Mouse (Mus musculus): ENCODE measurements around the gene Mzt1. TPM values are rescaled to one million over a fixed set of nuclear protein-coding genes. Genes with fewer than 3 reads are reported as not detected.

Gene Mzt1
- 42.1 and 45.5 TPM in 2 replicates for polyA plus RNA-seq (2014; fragmentation: Nextera tagmentation; extraction: Ambion mirVana)

DNA sequence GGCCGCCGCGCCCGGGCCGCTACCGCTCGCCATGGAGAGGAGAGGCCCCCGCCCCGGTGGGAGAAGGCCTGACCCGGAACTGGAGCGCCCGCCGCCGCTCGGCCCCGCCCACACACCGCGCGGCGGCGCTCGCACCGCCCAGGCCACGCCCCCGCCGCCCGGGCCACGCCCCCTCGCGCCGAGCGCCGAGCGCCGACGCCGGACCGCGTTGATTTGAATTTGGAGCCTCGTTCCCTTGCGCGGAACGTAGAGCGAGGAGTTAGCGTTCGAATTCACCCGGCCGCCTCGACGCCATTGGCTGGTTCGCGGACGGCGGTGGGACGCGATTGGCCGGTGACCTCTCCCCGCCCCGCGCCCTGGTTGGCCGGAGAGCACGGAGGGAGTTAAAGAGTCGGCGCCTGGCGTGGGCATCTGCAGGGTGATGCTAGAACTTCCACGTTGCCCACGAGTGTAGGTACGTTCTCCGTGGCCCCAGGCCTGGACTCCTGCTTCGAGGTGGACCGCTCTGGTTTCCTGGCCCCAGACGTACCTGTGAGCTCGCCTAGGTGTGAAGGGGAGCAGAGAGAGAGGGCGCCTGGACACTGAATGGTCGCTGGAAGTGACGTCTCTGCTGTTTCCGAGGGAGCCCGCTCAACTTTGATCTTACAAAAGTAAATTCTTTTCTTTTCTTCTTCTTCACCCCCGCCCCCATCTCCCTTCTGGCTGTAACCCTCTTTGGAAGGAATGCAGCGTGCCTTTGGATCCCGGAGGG is at the start of gene Mzt1, which contains the start of gene Bora:
Gene Mzt1, minus strand, starts transcription at position 104 of the 751 bp plus-strand sequence.
Gene Bora, plus strand, starts transcription at position 192 of the 751 bp plus-strand sequence.
- peak within 1 kb of the TSS; percentile 91 for H3K27ac ChIP-seq (replicated peaks; ENCODE audit: low read depth, low read length)
- H3K27me3 ChIP-seq (replicated peaks; ENCODE audit: control insufficient read depth, insufficient read depth, low read length), result no peaks in the 10 kb centered on the region
- H3K36me3 ChIP-seq (ENCODE audit: control insufficient read depth, insufficient read depth, low read length), result peaks cover 8% of the 10 kb centered on the region; the same call in 1 of the 2 replicates
- DNase-seq (ENCODE audit: low spot score) (peak; percentile 97), ATAC-seq (ENCODE audit: low read depth) (peak; percentile 96)
- no peaks in the 10 kb centered on the region for H3K9me3 ChIP-seq (ENCODE audit: control insufficient read depth, low read length)
- H3K4me3 ChIP-seq (ENCODE audit: low read depth, low read length), result peak within 1 kb of the TSS; percentile 99
- peaks cover 15% of the 10 kb centered on the region; the same call in 1 of the 2 replicates for H3K4me1 ChIP-seq (ENCODE audit: control insufficient read depth, insufficient read depth, low read length)
- H3K9ac ChIP-seq (ENCODE audit: low read depth, low read length), result peak within 1 kb of the TSS; percentile 96
- WGBS, result under 1% methylated on average over 45 of the region's 81 CpGs
- peak within 1 kb of the TSS; percentile 70 for H3K4me2 ChIP-seq (ENCODE audit: low read depth, low read length)

DNA sequence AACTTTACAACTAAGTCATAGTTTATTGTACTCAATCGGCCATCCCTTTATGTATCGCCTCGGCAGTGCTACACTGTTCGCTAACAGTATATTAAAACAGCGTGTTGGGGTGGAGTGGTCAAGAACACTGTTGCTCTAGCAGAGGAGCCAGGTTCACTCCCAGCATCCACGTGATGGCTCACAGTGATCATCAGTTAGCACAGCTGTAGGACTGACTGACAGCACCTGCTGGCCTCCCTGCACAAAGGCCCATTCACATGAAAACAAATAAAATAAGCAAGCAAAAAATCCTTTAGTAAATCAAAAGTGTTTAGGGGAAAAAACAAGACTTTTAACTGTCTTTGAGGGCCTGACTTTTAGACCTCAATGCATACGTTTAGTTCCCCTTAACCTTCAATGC is 43.0 kb upstream of the Mzt1 start:
- H3K9ac ChIP-seq (ENCODE audit: low read depth, low read length), result no peak overlapping the region
- ATAC-seq (ENCODE audit: low read depth) (no peak), DNase-seq (ENCODE audit: low spot score) (no peak)
- H3K4me3 ChIP-seq (ENCODE audit: low read depth, low read length), result no peak overlapping the region
- WGBS, result 95% methylated on average over 7 of the region's 7 CpGs
- H3K9me3 ChIP-seq (ENCODE audit: control insufficient read depth, low read length), result no peaks in the 10 kb centered on the region
- H3K4me2 ChIP-seq (ENCODE audit: low read depth, low read length), result no peak overlapping the region
- peaks cover 81% of the 10 kb centered on the region for H3K36me3 ChIP-seq (ENCODE audit: control insufficient read depth, insufficient read depth, low read length)
- no peaks in the 10 kb centered on the region for H3K27me3 ChIP-seq (replicated peaks; ENCODE audit: control insufficient read depth, insufficient read depth, low read length)
- no peaks in the 10 kb centered on the region for H3K4me1 ChIP-seq (ENCODE audit: control insufficient read depth, insufficient read depth, low read length)
- H3K27ac ChIP-seq (replicated peaks; ENCODE audit: low read depth, low read length), result no peak overlapping the region

DNA sequence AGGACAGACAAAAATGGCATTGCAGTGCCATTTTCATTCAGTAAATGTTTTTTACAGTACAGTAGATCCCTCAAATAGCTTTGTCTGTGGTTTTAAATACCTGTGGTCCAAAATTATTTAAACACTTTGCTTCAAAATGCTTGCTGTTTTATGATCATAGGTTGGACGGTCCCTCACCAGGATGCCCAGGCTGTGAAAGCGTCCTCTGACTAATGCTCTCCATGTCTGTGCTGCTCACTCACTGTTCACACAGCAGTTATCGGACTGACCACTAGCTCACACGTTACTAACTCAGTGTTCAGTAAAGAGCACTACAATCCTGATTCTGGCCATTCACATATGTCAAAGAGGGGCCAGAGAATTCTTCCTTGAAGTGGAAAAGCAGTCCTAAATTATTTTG is 25.2 kb upstream of the Mzt1 start:
- Histone ChIP-seq H3K4me3 (ENCODE audit: low read depth, low read length) (no peak overlapping the region), H3K27ac (replicated peaks; ENCODE audit: low read depth, low read length) (no peak overlapping the region), H3K36me3 (ENCODE audit: control insufficient read depth, insufficient read depth, low read length) (peaks cover 67% of the 10 kb centered on the region), H3K4me1 (ENCODE audit: control insufficient read depth, insufficient read depth, low read length) (no peaks in the 10 kb centered on the region), H3K9me3 (ENCODE audit: control insufficient read depth, low read length) (no peaks in the 10 kb centered on the region), H3K4me2 (ENCODE audit: low read depth, low read length) (no peak overlapping the region), H3K27me3 (replicated peaks; ENCODE audit: control insufficient read depth, insufficient read depth, low read length) (no peaks in the 10 kb centered on the region), H3K9ac (ENCODE audit: low read depth, low read length) (no peak overlapping the region)
- 92% methylated on average over 4 of the region's 4 CpGs for WGBS
- no peak for DNase-seq (ENCODE audit: low spot score)
- no peak for ATAC-seq (ENCODE audit: low read depth)

DNA sequence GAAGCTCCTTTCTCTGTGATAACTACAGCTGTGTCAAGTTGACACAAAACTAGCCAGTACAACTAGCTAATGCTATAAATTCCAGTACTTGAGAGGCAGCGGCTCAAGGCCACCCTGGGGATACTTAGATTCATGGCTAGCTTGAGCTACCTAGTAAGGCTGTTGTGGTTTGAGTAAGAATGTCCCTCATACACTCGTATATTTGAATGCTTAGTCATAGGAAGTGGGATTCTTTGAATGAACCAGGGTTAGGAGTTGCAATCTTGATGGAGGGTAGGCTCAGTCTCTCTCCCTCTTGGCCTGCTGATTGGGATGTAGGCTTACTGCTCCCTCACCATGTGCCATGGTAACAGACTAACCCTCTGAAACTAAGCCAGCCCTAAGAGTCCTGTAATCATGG is 17.2 kb upstream of the Mzt1 start:
- no peak for ATAC-seq (ENCODE audit: low read depth)
- WGBS, result 96% methylated on average over 2 of the region's 2 CpGs
- H3K36me3 ChIP-seq (ENCODE audit: control insufficient read depth, insufficient read depth, low read length), result peaks cover 63% of the 10 kb centered on the region

DNA sequence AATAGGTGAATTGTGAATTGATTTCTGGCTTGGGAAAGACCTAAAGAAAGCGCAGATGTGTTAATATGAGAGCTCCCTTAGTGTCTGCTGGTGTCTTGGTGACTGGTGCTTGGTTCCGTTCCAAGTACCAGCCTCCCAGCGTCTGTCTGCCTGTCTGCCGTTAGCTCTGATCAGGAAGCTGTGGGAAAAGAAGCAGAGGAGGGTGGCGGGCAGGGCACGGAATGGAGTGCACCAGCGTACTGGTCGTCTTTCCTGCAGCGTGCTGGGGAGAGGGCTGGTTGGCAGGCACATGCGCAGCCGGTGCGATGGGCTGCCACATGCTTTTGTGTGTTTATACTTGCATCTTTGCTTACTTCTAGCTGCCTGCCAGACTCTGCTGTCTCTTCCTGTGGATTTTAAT is 14.7 kb upstream of the Mzt1 start:
- Histone ChIP-seq H3K4me3 (ENCODE audit: low read depth, low read length) (no peak overlapping the region), H3K4me2 (ENCODE audit: low read depth, low read length) (no peak overlapping the region), H3K27me3 (replicated peaks; ENCODE audit: control insufficient read depth, insufficient read depth, low read length) (no peaks in the 10 kb centered on the region), H3K36me3 (ENCODE audit: control insufficient read depth, insufficient read depth, low read length) (peaks cover 54% of the 10 kb centered on the region), H3K27ac (replicated peaks; ENCODE audit: low read depth, low read length) (no peak overlapping the region), H3K9me3 (ENCODE audit: control insufficient read depth, low read length) (no peaks in the 10 kb centered on the region), H3K4me1 (ENCODE audit: control insufficient read depth, insufficient read depth, low read length) (no peaks in the 10 kb centered on the region), H3K9ac (ENCODE audit: low read depth, low read length) (no peak overlapping the region)
- DNase-seq (ENCODE audit: low spot score) (no peak), ATAC-seq (ENCODE audit: low read depth) (no peak)
- 92% methylated on average over 12 of the region's 12 CpGs for WGBS

More for the DNA sequence above, 17.2 kb upstream of the Mzt1 start:
- Histone ChIP-seq H3K4me2 (ENCODE audit: low read depth, low read length) (no peak overlapping the region), H3K9me3 (ENCODE audit: control insufficient read depth, low read length) (no peaks in the 10 kb centered on the region), H3K27ac (replicated peaks; ENCODE audit: low read depth, low read length) (no peak overlapping the region), H3K4me3 (ENCODE audit: low read depth, low read length) (no peak overlapping the region), H3K27me3 (replicated peaks; ENCODE audit: control insufficient read depth, insufficient read depth, low read length) (no peaks in the 10 kb centered on the region), H3K4me1 (ENCODE audit: control insufficient read depth, insufficient read depth, low read length) (no peaks in the 10 kb centered on the region), H3K9ac (ENCODE audit: low read depth, low read length) (no peak overlapping the region)
- no peak for DNase-seq (ENCODE audit: low spot score)

DNA sequence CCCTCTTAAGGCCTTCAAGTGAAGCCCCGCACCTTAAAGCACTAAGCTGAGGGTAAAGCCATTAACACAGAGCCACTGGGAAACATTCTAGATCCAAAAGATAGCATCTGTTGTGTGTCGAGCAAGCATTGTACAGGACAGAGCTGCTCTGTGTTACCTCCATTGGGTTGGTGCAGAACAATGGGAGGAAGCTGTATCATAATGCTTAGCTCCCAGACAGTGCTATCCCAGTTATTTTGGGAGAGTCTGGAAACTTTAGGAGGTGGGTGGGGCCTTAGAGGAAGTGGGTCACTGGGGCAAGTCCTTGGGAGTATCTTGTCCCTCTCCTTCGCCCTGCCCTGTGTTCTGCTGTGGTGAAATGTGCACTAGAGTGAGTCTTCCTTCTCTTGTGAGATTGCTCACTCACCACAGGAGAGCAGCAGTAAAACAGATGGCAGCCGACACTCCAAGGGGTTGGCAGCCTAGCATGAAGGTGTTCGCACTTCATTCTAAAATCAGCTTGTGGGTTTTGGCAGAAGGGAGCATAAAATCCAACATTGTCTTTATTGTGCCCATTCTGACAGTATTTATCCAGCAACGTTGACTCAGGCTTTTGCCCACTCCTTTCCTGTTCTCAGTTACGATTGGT is 13.1 kb upstream of the Mzt1 start:
- Histone ChIP-seq H3K27ac (replicated peaks; ENCODE audit: low read depth, low read length) (no peak overlapping the region), H3K9ac (ENCODE audit: low read depth, low read length) (no peak overlapping the region), H3K4me1 (ENCODE audit: control insufficient read depth, insufficient read depth, low read length) (no peaks in the 10 kb centered on the region), H3K27me3 (replicated peaks; ENCODE audit: control insufficient read depth, insufficient read depth, low read length) (no peaks in the 10 kb centered on the region), H3K9me3 (ENCODE audit: control insufficient read depth, low read length) (no peaks in the 10 kb centered on the region), H3K4me2 (ENCODE audit: low read depth, low read length) (no peak overlapping the region), H3K4me3 (ENCODE audit: low read depth, low read length) (no peak overlapping the region), H3K36me3 (ENCODE audit: control insufficient read depth, insufficient read depth, low read length) (peaks cover 59% of the 10 kb centered on the region)
- DNase-seq (ENCODE audit: low spot score) (no peak), ATAC-seq (ENCODE audit: low read depth) (no peak)
- WGBS, result 83% methylated on average over 7 of the region's 7 CpGs

DNA sequence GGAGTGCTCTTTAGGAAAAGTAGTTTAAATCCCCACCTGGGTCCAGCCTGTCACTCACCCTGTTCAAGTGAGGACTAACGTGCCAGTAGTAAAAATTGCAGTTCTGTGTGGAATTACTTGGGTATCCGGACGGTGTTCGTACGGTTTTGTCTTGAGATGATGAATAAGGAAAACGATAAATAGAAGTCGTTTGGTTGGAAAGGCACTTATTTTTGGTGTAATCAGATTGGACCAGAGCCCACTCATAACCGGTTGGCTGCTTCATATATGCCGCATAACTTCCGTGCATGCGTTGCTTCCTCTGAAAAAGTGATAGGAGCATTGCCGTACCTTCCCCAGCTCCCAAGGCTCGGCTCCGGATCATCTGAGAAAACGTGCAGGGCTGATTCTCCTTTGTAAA is 848 bp upstream of the Mzt1 start:
- Histone ChIP-seq H3K4me3 (ENCODE audit: low read depth, low read length) (peak overlapping the region; percentile 99), H3K9me3 (ENCODE audit: control insufficient read depth, low read length) (no peaks in the 10 kb centered on the region), H3K4me1 (ENCODE audit: control insufficient read depth, insufficient read depth, low read length) (peaks cover 15% of the 10 kb centered on the region; the same call in 1 of the 2 replicates), H3K9ac (ENCODE audit: low read depth, low read length) (peak overlapping the region; percentile 96), H3K27me3 (replicated peaks; ENCODE audit: control insufficient read depth, insufficient read depth, low read length) (no peaks in the 10 kb centered on the region), H3K4me2 (ENCODE audit: low read depth, low read length) (peak overlapping the region; percentile 64), H3K36me3 (ENCODE audit: control insufficient read depth, insufficient read depth, low read length) (peaks cover 10% of the 10 kb centered on the region; the same call in 1 of the 2 replicates), H3K27ac (replicated peaks; ENCODE audit: low read depth, low read length) (peak overlapping the region; percentile 63)
- DNase-seq (ENCODE audit: low spot score) (peak; percentile 56), ATAC-seq (ENCODE audit: low read depth) (peak; percentile 6; the same call in 1 of the 2 replicates)
- 1% methylated on average over 15 of the region's 15 CpGs for WGBS

DNA sequence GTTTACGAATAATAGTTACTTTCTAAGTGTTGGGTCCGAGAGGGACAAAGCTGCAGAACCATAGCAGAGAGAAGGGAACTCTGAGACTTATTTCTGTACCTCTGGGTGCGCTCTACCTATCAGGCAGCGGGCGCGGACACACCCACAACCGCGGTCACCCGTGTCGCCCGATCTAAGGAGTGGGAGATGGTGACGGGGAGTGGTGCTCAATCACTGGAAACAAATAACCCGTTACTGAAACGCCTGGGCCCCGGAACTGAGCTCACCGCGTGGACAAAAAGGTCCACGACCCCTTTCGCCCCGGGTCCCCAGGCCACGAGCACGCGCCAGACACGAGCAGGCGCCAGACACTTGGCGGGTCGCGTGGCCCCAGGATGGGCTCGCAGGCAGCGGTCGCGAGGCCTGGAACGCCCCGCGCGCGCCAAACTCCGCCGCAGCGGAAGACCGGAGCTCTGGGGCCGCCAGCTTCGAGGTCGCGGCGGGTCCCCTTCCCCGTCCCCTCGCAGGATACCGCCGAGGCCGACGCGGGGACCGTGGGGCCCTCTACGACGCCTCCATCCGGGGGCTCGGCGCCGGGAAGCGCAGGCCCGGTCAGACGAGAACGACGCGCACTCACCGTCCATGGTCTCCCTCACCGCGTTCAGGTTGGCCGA is 430 bp downstream of the Mzt1 start:
- WGBS, result under 1% methylated on average over 28 of the region's 70 CpGs
- H3K9ac ChIP-seq (ENCODE audit: low read depth, low read length), result peak overlapping the region; percentile 96
- peak overlapping the region; percentile 91 for H3K27ac ChIP-seq (replicated peaks; ENCODE audit: low read depth, low read length)
- ATAC-seq (ENCODE audit: low read depth), result peak; percentile 19; the same call in 1 of the 2 replicates
- no peaks in the 10 kb centered on the region for H3K27me3 ChIP-seq (replicated peaks; ENCODE audit: control insufficient read depth, insufficient read depth, low read length)
- H3K9me3 ChIP-seq (ENCODE audit: control insufficient read depth, low read length), result no peaks in the 10 kb centered on the region
- peak; percentile 28 for DNase-seq (ENCODE audit: low spot score)
- peak overlapping the region; percentile 70 for H3K4me2 ChIP-seq (ENCODE audit: low read depth, low read length)
- H3K4me3 ChIP-seq (ENCODE audit: low read depth, low read length), result peak overlapping the region; percentile 99
- H3K36me3 ChIP-seq (ENCODE audit: control insufficient read depth, insufficient read depth, low read length), result peaks cover 2% of the 10 kb centered on the region; the same call in 1 of the 2 replicates
- peaks cover 15% of the 10 kb centered on the region; the same call in 1 of the 2 replicates for H3K4me1 ChIP-seq (ENCODE audit: control insufficient read depth, insufficient read depth, low read length)
